Mouse (Mus musculus): ENCODE results near the gene Dpp8. TPM values are rescaled to one million over a fixed set of nuclear protein-coding genes. Genes with fewer than 3 reads are reported as not detected.

The Dpp8 gene
- polyA plus RNA-seq, 1 experiment from 2014 or later, result 34.7 TPM

- H3K4me1 ChIP-seq (ENCODE audit: control insufficient read depth, insufficient read depth, low read length), result no peaks in the 10 kb centered on the region
- H3K4me3 ChIP-seq (ENCODE audit: low read depth, low read length), result no peak overlapping the region
- no peaks in the 10 kb centered on the region for H3K27me3 ChIP-seq (ENCODE audit: control insufficient read depth, insufficient read depth, low read length)
- H3K9me3 ChIP-seq (ENCODE audit: control insufficient read depth, low read length), result no peaks in the 10 kb centered on the region
- H3K4me2 ChIP-seq (ENCODE audit: low read depth), result no peak overlapping the region
- no peak overlapping the region for H3K27ac ChIP-seq (ENCODE audit: low read depth, low read length)
- DNase-seq (ENCODE audit: low spot score), result no peak
- WGBS, result 79% methylated on average over 1 of the region's 1 CpGs
- H3K36me3 ChIP-seq (ENCODE audit: control insufficient read depth, insufficient read depth, low read length), result peaks cover 5% of the 10 kb centered on the region; the same call in 1 of the 2 replicates
- no peak for ATAC-seq (ENCODE audit: insufficient read depth, low FRiP score, low TSS enrichment)
- H3K9ac ChIP-seq (ENCODE audit: low read length), result no peak overlapping the region
Measured at GRCm38 (mm10) chr9:65086801-65087200, 54.6 kb downstream of the Dpp8 start.

- no peak overlapping the region for H3K27ac ChIP-seq (ENCODE audit: low read depth, low read length)
- DNase-seq (ENCODE audit: low spot score) (no peak), ATAC-seq (ENCODE audit: insufficient read depth, low FRiP score, low TSS enrichment) (no peak)
- no peak overlapping the region for H3K4me2 ChIP-seq (ENCODE audit: low read depth)
- H3K4me3 ChIP-seq (ENCODE audit: low read depth, low read length), result no peak overlapping the region
- no peaks in the 10 kb centered on the region for H3K4me1 ChIP-seq (ENCODE audit: control insufficient read depth, insufficient read depth, low read length)
- H3K9me3 ChIP-seq (ENCODE audit: control insufficient read depth, low read length), result no peaks in the 10 kb centered on the region
- WGBS, result 63% methylated on average over 5 of the region's 5 CpGs
- H3K36me3 ChIP-seq (ENCODE audit: control insufficient read depth, insufficient read depth, low read length), result peaks cover 3% of the 10 kb centered on the region; the same call in 1 of the 2 replicates
- no peaks in the 10 kb centered on the region for H3K27me3 ChIP-seq (ENCODE audit: control insufficient read depth, insufficient read depth, low read length)
- no peak overlapping the region for H3K9ac ChIP-seq (ENCODE audit: low read length)
Measured at GRCm38 (mm10) chr9:65087490-65087889, 55.3 kb downstream of the Dpp8 start.

- Histone ChIP-seq H3K27me3 (ENCODE audit: control insufficient read depth, insufficient read depth, low read length) (no peaks in the 10 kb centered on the region), H3K4me1 (ENCODE audit: control insufficient read depth, insufficient read depth, low read length) (no peaks in the 10 kb centered on the region), H3K4me3 (ENCODE audit: low read depth, low read length) (no peak overlapping the region), H3K27ac (ENCODE audit: low read depth, low read length) (no peak overlapping the region), H3K36me3 (ENCODE audit: control insufficient read depth, insufficient read depth, low read length) (no peaks in the 10 kb centered on the region), H3K9ac (ENCODE audit: low read length) (no peak overlapping the region), H3K9me3 (ENCODE audit: control insufficient read depth, low read length) (no peaks in the 10 kb centered on the region), H3K4me2 (ENCODE audit: low read depth) (no peak overlapping the region)
- DNase-seq (ENCODE audit: low spot score) (peak; percentile 56), ATAC-seq (ENCODE audit: insufficient read depth, low FRiP score, low TSS enrichment) (no peak)
- WGBS, result 46% methylated on average over 6 of the region's 6 CpGs
Measured at GRCm38 (mm10) chr9:65094237-65094636, 62.0 kb downstream of the Dpp8 start.

- DNase-seq (ENCODE audit: low spot score) (peak; percentile 47), ATAC-seq (ENCODE audit: insufficient read depth, low FRiP score, low TSS enrichment) (no peak)
- Histone ChIP-seq H3K4me1 (ENCODE audit: control insufficient read depth, insufficient read depth, low read length) (peaks cover 17% of the 10 kb centered on the region), H3K9me3 (ENCODE audit: control insufficient read depth, low read length) (0 out of 2 replicates have a peak, but pooled peaks cover 2% of the 10 kb centered on the region), H3K4me3 (ENCODE audit: low read depth, low read length) (peak within 1 kb of the TSS; percentile 75), H3K27ac (ENCODE audit: low read depth, low read length) (peak within 1 kb of the TSS; percentile 72), H3K4me2 (ENCODE audit: low read depth) (peak within 1 kb of the TSS; percentile 100), H3K27me3 (ENCODE audit: control insufficient read depth, insufficient read depth, low read length) (no peaks in the 10 kb centered on the region), H3K9ac (ENCODE audit: low read length) (peak within 1 kb of the TSS; percentile 87), H3K36me3 (ENCODE audit: control insufficient read depth, insufficient read depth, low read length) (no peaks in the 10 kb centered on the region)
- 3% methylated on average over 35 of the region's 76 CpGs for whole genome bisulfite sequencing
Measured at GRCm38 (mm10) chr9:65100991-65101685, 68.9 kb downstream of the Dpp8 start, which contains the start of gene Igdcc4. Gene Igdcc4, plus strand, starts transcription at chr9:65101486.

- Histone ChIP-seq H3K4me1 (ENCODE audit: control insufficient read depth, insufficient read depth, low read length) (peaks cover 17% of the 10 kb centered on the region), H3K4me3 (ENCODE audit: low read depth, low read length) (peak overlapping the region; percentile 75), H3K27ac (ENCODE audit: low read depth, low read length) (peak overlapping the region; percentile 72), H3K27me3 (ENCODE audit: control insufficient read depth, insufficient read depth, low read length) (no peaks in the 10 kb centered on the region), H3K9ac (ENCODE audit: low read length) (peak overlapping the region; percentile 87), H3K4me2 (ENCODE audit: low read depth) (peak overlapping the region; percentile 100), H3K9me3 (ENCODE audit: control insufficient read depth, low read length) (0 out of 2 replicates have a peak, but pooled peaks cover 2% of the 10 kb centered on the region), H3K36me3 (ENCODE audit: control insufficient read depth, insufficient read depth, low read length) (no peaks in the 10 kb centered on the region)
- WGBS, result 0% methylated on average over 39 of the region's 39 CpGs
- peak; percentile 71 for DNase-seq (ENCODE audit: low spot score)
- peak; percentile 68 for ATAC-seq (ENCODE audit: insufficient read depth, low FRiP score, low TSS enrichment)
Measured at GRCm38 (mm10) chr9:65101686-65102376, 69.6 kb downstream of the Dpp8 start.

GRCm38 (mm10) chr9:65102377-65103172 lies 70.4 kb downstream of the Dpp8 start:
- ATAC-seq (ENCODE audit: insufficient read depth, low FRiP score, low TSS enrichment), result peak; percentile 79
- Histone ChIP-seq H3K36me3 (ENCODE audit: control insufficient read depth, insufficient read depth, low read length) (no peaks in the 10 kb centered on the region), H3K9ac (ENCODE audit: low read length) (peak overlapping the region; percentile 87), H3K27me3 (ENCODE audit: control insufficient read depth, insufficient read depth, low read length) (no peaks in the 10 kb centered on the region), H3K27ac (ENCODE audit: low read depth, low read length) (peak overlapping the region; percentile 72; the same call in 1 of the 2 replicates), H3K4me1 (ENCODE audit: control insufficient read depth, insufficient read depth, low read length) (peaks cover 17% of the 10 kb centered on the region), H3K4me2 (ENCODE audit: low read depth) (peak overlapping the region; percentile 100), H3K9me3 (ENCODE audit: control insufficient read depth, low read length) (0 out of 2 replicates have a peak, but pooled peaks cover 2% of the 10 kb centered on the region), H3K4me3 (ENCODE audit: low read depth, low read length) (peak overlapping the region; percentile 75)
- peak; percentile 80 for DNase-seq (ENCODE audit: low spot score)
- WGBS, result 1% methylated on average over 36 of the region's 36 CpGs

GRCm38 (mm10) chr9:65103173-65103752 lies 71.0 kb downstream of the Dpp8 start:
- H3K4me1 ChIP-seq (ENCODE audit: control insufficient read depth, insufficient read depth, low read length), result peaks cover 17% of the 10 kb centered on the region
- H3K4me2 ChIP-seq (ENCODE audit: low read depth), result peak overlapping the region; percentile 100
- H3K9me3 ChIP-seq (ENCODE audit: control insufficient read depth, low read length), result 0 out of 2 replicates have a peak, but pooled peaks cover 2% of the 10 kb centered on the region
- no peaks in the 10 kb centered on the region for H3K36me3 ChIP-seq (ENCODE audit: control insufficient read depth, insufficient read depth, low read length)
- peak overlapping the region; percentile 87; the same call in 1 of the 2 replicates for H3K9ac ChIP-seq (ENCODE audit: low read length)
- no peaks in the 10 kb centered on the region for H3K27me3 ChIP-seq (ENCODE audit: control insufficient read depth, insufficient read depth, low read length)
- ATAC-seq (ENCODE audit: insufficient read depth, low FRiP score, low TSS enrichment) (no peak), DNase-seq (ENCODE audit: low spot score) (no peak)
- H3K4me3 ChIP-seq (ENCODE audit: low read depth, low read length), result peak overlapping the region; percentile 75
- no peak overlapping the region for H3K27ac ChIP-seq (ENCODE audit: low read depth, low read length)
- WGBS, result 26% methylated on average over 8 of the region's 8 CpGs

DNA sequence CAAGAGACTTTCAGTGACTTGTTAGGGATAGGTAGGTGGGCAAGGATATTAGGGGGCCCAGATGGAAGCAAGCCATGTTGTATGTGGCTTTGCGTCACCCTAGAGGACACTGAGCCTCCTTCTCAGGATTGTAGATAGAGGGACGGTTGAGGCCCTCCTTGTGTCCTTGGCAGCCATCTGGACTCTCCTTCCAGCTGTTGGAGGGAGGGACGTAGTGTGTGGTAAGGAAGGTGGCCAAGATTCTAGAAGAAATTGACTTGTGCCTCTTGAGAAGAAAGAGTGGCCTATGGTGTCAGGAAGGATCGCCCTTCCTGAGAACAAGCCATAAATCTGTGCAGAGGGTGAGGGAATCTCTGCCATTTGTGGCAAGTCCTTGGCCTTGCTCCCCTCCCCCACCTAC lies 74.6 kb downstream of the Dpp8 start:
- H3K36me3 ChIP-seq (ENCODE audit: control insufficient read depth, insufficient read depth, low read length), result no peaks in the 10 kb centered on the region
- H3K27me3 ChIP-seq (ENCODE audit: control insufficient read depth, insufficient read depth, low read length), result no peaks in the 10 kb centered on the region
- H3K4me1 ChIP-seq (ENCODE audit: control insufficient read depth, insufficient read depth, low read length), result peaks cover 21% of the 10 kb centered on the region
- H3K9me3 ChIP-seq (ENCODE audit: control insufficient read depth, low read length), result no peaks in the 10 kb centered on the region
- H3K27ac ChIP-seq (ENCODE audit: low read depth, low read length), result no peak overlapping the region
- ATAC-seq (ENCODE audit: insufficient read depth, low FRiP score, low TSS enrichment) (no peak), DNase-seq (ENCODE audit: low spot score) (no peak)
- H3K4me3 ChIP-seq (ENCODE audit: low read depth, low read length), result no peak overlapping the region
- no peak overlapping the region for H3K9ac ChIP-seq (ENCODE audit: low read length)
- 74% methylated on average over 4 of the region's 4 CpGs for WGBS
- no peak overlapping the region for H3K4me2 ChIP-seq (ENCODE audit: low read depth)
